Mouse (Mus musculus): Measurements from ENCODE around the gene Arhgef19. TPM values are rescaled to one million over a fixed set of nuclear protein-coding genes. Genes with fewer than 3 reads are reported as not detected.

The Arhgef19 gene
- polyA plus RNA-seq, 1 experiment from 2014 or later = 1.2 TPM

GRCm38 (mm10) chr4:141210524-141211219 is 28.6 kb upstream of the Arhgef19 start:
- H3K4me2 ChIP-seq (ENCODE audit: low read depth) = peak overlapping the region; percentile 30
- no peaks in the 10 kb centered on the region for H3K36me3 ChIP-seq (ENCODE audit: control insufficient read depth, insufficient read depth, low read length)
- no peak for DNase-seq (ENCODE audit: low spot score)
- no peaks in the 10 kb centered on the region for H3K27me3 ChIP-seq (ENCODE audit: control insufficient read depth, insufficient read depth, low read length)
- H3K9ac ChIP-seq (ENCODE audit: low read length) = no peak overlapping the region
- no peaks in the 10 kb centered on the region for H3K4me1 ChIP-seq (ENCODE audit: control insufficient read depth, insufficient read depth, low read length)
- peak overlapping the region; percentile 23 for H3K4me3 ChIP-seq (ENCODE audit: low read depth, low read length)
- no peaks in the 10 kb centered on the region for H3K9me3 ChIP-seq (ENCODE audit: control insufficient read depth, low read length)
- no peak overlapping the region for H3K27ac ChIP-seq (ENCODE audit: low read depth, low read length)
- no peak for ATAC-seq (ENCODE audit: insufficient read depth, low FRiP score, low TSS enrichment)
- WGBS = 74% methylated on average over 14 of the region's 14 CpGs

DNA sequence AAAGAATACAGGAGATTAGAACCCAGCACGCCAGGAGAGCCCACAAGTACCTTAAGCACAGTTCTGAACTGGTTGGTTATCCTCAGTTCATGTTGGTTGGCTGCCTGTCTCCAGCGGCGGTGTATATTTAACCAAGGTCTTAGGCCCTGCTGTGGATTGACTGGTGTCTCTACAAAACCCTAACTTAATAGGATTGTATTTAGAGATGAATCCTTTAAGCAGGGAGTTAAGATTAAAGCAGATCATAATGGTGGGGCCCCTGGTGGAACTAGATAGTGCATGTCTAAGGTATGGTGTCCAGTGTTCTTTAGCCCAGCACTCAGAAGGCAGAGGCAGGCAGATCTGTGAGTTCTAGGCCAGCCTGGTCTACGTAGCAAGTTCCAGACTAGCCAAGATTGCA is 27.7 kb upstream of the Arhgef19 start:
- H3K27me3 ChIP-seq (ENCODE audit: control insufficient read depth, insufficient read depth, low read length) = no peaks in the 10 kb centered on the region
- H3K4me3 ChIP-seq (ENCODE audit: low read depth, low read length) = no peak overlapping the region
- no peaks in the 10 kb centered on the region for H3K9me3 ChIP-seq (ENCODE audit: control insufficient read depth, low read length)
- no peak overlapping the region for H3K9ac ChIP-seq (ENCODE audit: low read length)
- whole genome bisulfite sequencing = 99% methylated on average over 4 of the region's 4 CpGs
- no peaks in the 10 kb centered on the region for H3K4me1 ChIP-seq (ENCODE audit: control insufficient read depth, insufficient read depth, low read length)
- H3K36me3 ChIP-seq (ENCODE audit: control insufficient read depth, insufficient read depth, low read length) = no peaks in the 10 kb centered on the region
- no peak for ATAC-seq (ENCODE audit: insufficient read depth, low FRiP score, low TSS enrichment)
- no peak for DNase-seq (ENCODE audit: low spot score)
- no peak overlapping the region for H3K27ac ChIP-seq (ENCODE audit: low read depth, low read length)
- H3K4me2 ChIP-seq (ENCODE audit: low read depth) = no peak overlapping the region

DNA sequence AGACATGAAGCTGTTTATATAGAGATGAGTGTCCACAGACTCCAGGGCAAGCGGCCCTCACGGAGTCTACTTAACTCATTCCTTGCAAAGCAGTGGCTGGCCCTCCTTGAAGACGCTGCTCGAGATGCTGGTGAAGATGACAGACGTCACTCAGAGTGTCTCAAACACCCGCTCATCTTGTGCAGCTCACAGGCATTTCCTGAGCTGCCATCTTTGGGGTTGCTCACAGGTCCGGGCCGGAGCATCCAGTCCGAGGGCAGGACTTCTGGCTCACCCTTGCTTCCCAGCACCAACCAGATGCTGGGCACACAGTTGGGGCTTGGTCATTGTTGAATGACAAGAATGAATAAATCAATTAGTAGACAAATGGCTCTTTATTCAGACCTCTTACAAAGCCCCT is 26.4 kb upstream of the Arhgef19 start:
- DNase-seq (ENCODE audit: low spot score) (no peak), ATAC-seq (ENCODE audit: insufficient read depth, low FRiP score, low TSS enrichment) (no peak)
- Histone ChIP-seq H3K9me3 (ENCODE audit: control insufficient read depth, low read length) (no peaks in the 10 kb centered on the region), H3K4me2 (ENCODE audit: low read depth) (no peak overlapping the region), H3K4me1 (ENCODE audit: control insufficient read depth, insufficient read depth, low read length) (no peaks in the 10 kb centered on the region), H3K36me3 (ENCODE audit: control insufficient read depth, insufficient read depth, low read length) (no peaks in the 10 kb centered on the region), H3K4me3 (ENCODE audit: low read depth, low read length) (no peak overlapping the region), H3K27ac (ENCODE audit: low read depth, low read length) (no peak overlapping the region), H3K9ac (ENCODE audit: low read length) (no peak overlapping the region), H3K27me3 (ENCODE audit: control insufficient read depth, insufficient read depth, low read length) (no peaks in the 10 kb centered on the region)
- WGBS = 76% methylated on average over 9 of the region's 9 CpGs

DNA sequence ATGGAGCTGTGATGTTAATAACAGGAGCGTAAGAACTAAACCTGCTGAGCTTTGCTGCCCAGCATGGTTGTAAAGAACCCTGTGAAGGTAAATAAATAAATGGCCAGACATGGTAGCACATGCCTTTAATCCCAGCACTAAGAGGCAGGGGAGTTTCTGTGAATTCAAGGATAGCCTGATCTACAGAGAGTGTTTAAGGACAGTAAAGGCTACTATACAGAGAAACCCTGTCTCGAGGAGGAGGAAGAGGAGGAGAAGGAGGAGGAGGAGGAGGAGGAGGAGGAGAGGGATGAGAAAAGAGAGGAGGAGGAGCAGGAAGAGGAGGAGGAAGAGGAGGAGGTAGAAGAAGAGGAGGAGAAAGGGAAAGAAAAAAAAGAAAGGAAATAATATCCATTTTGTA is 26.0 kb upstream of the Arhgef19 start:
- no peak for DNase-seq (ENCODE audit: low spot score)
- H3K27ac ChIP-seq (ENCODE audit: low read depth, low read length) = no peak overlapping the region
- H3K9ac ChIP-seq (ENCODE audit: low read length) = peak overlapping the region; percentile 14; the same call in 1 of the 2 replicates
- 27% methylated on average over 2 of the region's 2 CpGs for WGBS
- H3K4me1 ChIP-seq (ENCODE audit: control insufficient read depth, insufficient read depth, low read length) = no peaks in the 10 kb centered on the region
- no peaks in the 10 kb centered on the region for H3K9me3 ChIP-seq (ENCODE audit: control insufficient read depth, low read length)
- no peaks in the 10 kb centered on the region for H3K27me3 ChIP-seq (ENCODE audit: control insufficient read depth, insufficient read depth, low read length)
- peak overlapping the region; percentile 49 for H3K4me3 ChIP-seq (ENCODE audit: low read depth, low read length)
- no peaks in the 10 kb centered on the region for H3K36me3 ChIP-seq (ENCODE audit: control insufficient read depth, insufficient read depth, low read length)
- no peak for ATAC-seq (ENCODE audit: insufficient read depth, low FRiP score, low TSS enrichment)
- peak overlapping the region; percentile 65 for H3K4me2 ChIP-seq (ENCODE audit: low read depth)

DNA sequence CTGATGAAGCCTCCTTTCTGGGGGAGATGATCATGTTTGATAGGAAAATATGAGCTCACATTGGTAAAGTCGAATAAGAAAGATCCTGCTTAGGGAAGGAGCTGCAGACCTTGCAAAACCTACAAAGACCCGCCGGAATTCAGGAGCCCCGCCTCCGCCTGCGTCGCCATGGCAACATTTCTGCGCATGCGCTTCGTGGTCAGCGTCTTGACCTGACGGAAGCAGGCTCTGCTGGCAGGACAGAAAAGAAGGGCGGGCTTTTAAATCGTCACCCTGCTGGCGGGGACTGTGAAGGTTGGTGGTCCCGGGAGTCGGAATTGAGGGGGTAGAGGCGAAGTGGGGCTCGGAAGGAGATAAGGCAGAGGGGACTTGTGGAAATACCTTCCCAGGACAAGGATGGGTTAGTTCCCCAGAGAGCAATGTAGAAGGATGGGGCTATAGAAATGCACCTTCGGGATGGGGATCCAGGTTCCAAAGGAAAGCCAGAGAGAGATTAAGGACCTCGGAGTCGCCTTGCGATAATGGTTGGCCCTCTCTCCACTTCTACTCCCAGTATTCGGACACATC is 25.4 kb upstream of the Arhgef19 start, which contains the start of gene Rsg1:
Gene Rsg1 (plus strand): TSS at position 187 of the 567 bp plus-strand sequence.
- Histone ChIP-seq H3K9me3 (ENCODE audit: control insufficient read depth, low read length) (no peaks in the 10 kb centered on the region), H3K9ac (ENCODE audit: low read length) (peak within 1 kb of the TSS; percentile 49), H3K27ac (ENCODE audit: low read depth, low read length) (no peak within 1 kb of the TSS), H3K27me3 (ENCODE audit: control insufficient read depth, insufficient read depth, low read length) (no peaks in the 10 kb centered on the region), H3K4me1 (ENCODE audit: control insufficient read depth, insufficient read depth, low read length) (no peaks in the 10 kb centered on the region), H3K36me3 (ENCODE audit: control insufficient read depth, insufficient read depth, low read length) (no peaks in the 10 kb centered on the region), H3K4me3 (ENCODE audit: low read depth, low read length) (peak within 1 kb of the TSS; percentile 49), H3K4me2 (ENCODE audit: low read depth) (peak within 1 kb of the TSS; percentile 65)
- WGBS = under 1% methylated on average over 24 of the region's 24 CpGs
- DNase-seq (ENCODE audit: low spot score) (peak; percentile 97), ATAC-seq (ENCODE audit: insufficient read depth, low FRiP score, low TSS enrichment) (peak; percentile 85)

DNA sequence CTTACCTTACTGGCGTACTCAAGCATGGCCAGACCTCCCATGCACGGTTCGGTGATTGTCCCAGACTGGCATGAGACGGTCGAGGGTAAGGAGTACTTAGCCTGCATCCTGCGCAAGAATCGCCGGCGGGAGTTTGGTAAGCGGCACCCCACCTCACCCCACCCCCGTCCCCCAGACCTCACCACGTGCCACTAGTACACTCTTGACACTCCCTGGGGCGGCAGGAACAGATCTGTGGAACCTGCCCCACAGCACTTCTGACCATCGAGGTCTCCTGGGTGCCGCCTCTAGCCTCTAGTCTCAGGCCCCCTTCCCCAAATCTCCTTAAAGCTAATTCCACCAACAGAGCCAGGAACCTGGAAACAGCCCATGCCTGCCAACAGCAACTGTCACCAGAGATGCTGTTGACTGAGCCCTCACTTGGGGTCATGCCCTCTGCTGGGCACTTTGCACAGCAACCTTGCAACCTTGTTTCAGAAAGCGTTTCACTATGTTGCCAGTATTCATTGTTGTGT is 24.9 kb upstream of the Arhgef19 start:
- Histone ChIP-seq H3K27me3 (ENCODE audit: control insufficient read depth, insufficient read depth, low read length) (no peaks in the 10 kb centered on the region), H3K27ac (ENCODE audit: low read depth, low read length) (no peak overlapping the region), H3K4me2 (ENCODE audit: low read depth) (peak overlapping the region; percentile 65), H3K9me3 (ENCODE audit: control insufficient read depth, low read length) (no peaks in the 10 kb centered on the region), H3K4me1 (ENCODE audit: control insufficient read depth, insufficient read depth, low read length) (no peaks in the 10 kb centered on the region), H3K9ac (ENCODE audit: low read length) (peak overlapping the region; percentile 49), H3K36me3 (ENCODE audit: control insufficient read depth, insufficient read depth, low read length) (no peaks in the 10 kb centered on the region), H3K4me3 (ENCODE audit: low read depth, low read length) (peak overlapping the region; percentile 49)
- DNase-seq (ENCODE audit: low spot score) = no peak
- 2% methylated on average over 16 of the region's 16 CpGs for WGBS
- ATAC-seq (ENCODE audit: insufficient read depth, low FRiP score, low TSS enrichment) = peak; percentile 49; the same call in 1 of the 2 replicates

DNA sequence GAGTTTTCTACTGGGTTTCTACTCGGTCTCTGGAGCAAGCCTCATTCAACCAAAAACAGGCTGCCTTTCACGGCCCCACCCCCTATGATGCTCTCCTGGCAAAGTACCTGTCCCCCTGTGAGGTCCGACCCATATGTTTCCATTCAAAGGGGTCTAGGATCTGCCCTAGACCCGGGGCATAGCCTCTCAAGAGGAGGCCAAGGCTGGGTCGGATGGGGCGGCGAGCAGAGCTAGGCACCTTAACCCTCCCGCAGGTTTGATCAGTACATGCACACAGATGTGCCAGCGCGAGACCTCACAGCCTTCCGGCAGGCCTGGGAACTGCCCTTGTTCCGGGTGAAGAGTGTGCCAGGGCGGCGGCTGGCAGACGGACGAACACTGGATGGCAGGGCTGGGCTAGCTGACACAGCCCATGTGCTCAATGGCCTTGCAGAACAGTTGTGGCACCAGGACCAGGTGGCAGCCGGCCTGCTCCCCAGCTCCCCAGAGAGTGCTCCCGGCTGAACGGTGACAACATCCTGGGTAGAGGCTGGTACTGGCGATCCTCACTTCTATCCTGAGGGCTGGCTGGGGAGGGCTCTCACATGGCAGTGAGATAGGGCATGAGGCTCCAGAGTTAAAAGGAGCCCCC is 19.6 kb upstream of the Arhgef19 start:
- no peaks in the 10 kb centered on the region for H3K36me3 ChIP-seq (ENCODE audit: control insufficient read depth, insufficient read depth, low read length)
- H3K4me3 ChIP-seq (ENCODE audit: low read depth, low read length) = no peak overlapping the region
- no peaks in the 10 kb centered on the region for H3K9me3 ChIP-seq (ENCODE audit: control insufficient read depth, low read length)
- ATAC-seq (ENCODE audit: insufficient read depth, low FRiP score, low TSS enrichment) = no peak
- H3K4me1 ChIP-seq (ENCODE audit: control insufficient read depth, insufficient read depth, low read length) = no peaks in the 10 kb centered on the region
- H3K4me2 ChIP-seq (ENCODE audit: low read depth) = no peak overlapping the region
- DNase-seq (ENCODE audit: low spot score) = no peak
- no peaks in the 10 kb centered on the region for H3K27me3 ChIP-seq (ENCODE audit: control insufficient read depth, insufficient read depth, low read length)
- WGBS = 92% methylated on average over 20 of the region's 20 CpGs
- no peak overlapping the region for H3K9ac ChIP-seq (ENCODE audit: low read length)
- H3K27ac ChIP-seq (ENCODE audit: low read depth, low read length) = no peak overlapping the region

DNA sequence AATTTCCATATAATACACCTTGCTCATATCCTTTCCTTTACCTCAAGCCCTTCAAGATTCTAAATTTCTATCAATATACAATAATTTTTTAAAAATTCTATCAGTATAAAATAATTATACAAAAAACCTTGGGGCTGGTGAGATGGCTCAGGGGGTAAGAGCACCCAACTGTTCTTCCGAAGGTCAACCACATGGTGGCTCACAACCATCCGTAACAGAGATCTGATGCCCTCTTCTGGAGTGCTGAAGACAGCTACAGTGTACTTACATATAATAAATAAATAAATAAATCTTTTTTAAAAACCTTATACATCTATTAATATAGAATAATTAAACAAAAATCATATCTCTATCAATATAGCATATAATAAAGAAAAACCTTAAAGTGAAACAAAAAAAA is 17.5 kb upstream of the Arhgef19 start:
- no peak overlapping the region for H3K9ac ChIP-seq (ENCODE audit: low read length)
- no peaks in the 10 kb centered on the region for H3K27me3 ChIP-seq (ENCODE audit: control insufficient read depth, insufficient read depth, low read length)
- ATAC-seq (ENCODE audit: insufficient read depth, low FRiP score, low TSS enrichment) (no peak), DNase-seq (ENCODE audit: low spot score) (no peak)
- no peak overlapping the region for H3K27ac ChIP-seq (ENCODE audit: low read depth, low read length)
- H3K4me2 ChIP-seq (ENCODE audit: low read depth) = no peak overlapping the region
- no peaks in the 10 kb centered on the region for H3K36me3 ChIP-seq (ENCODE audit: control insufficient read depth, insufficient read depth, low read length)
- H3K4me1 ChIP-seq (ENCODE audit: control insufficient read depth, insufficient read depth, low read length) = no peaks in the 10 kb centered on the region
- no peaks in the 10 kb centered on the region for H3K9me3 ChIP-seq (ENCODE audit: control insufficient read depth, low read length)
- 75% methylated on average over 2 of the region's 2 CpGs for WGBS
- H3K4me3 ChIP-seq (ENCODE audit: low read depth, low read length) = no peak overlapping the region
